Mouse (Mus musculus): Measurements from ENCODE around the gene Map3k14.
"Not testable (repeated sequence)": the region's sequence is repeated elsewhere in the genome, so short reads cannot be mapped to it uniquely, and the experiment has no call there.

- not testable (repeated sequence) for TF ChIP-seq CTCF (IDR thresholded peaks at IDR 0.05; ENCODE audit: low read depth, low read length); GATA1 (IDR thresholded peaks at IDR 0.05; ENCODE audit: borderline replicate concordance, low read length); TAL1 (conservative IDR thresholded peaks at IDR 0.05; ENCODE audit: low read depth, low read length); POLR2AphosphoS5 (IDR thresholded peaks at IDR 0.05; ENCODE audit: insufficient replicate concordance, low read depth, low read length); GATA2 (IDR thresholded peaks at IDR 0.05; ENCODE audit: borderline replicate concordance, low read depth, low read length)
These were observed 44.6 kb downstream of the Map3k14 start for GRCm38 (mm10) chr11:103222718-103223117.
